Mouse (Mus musculus) olfactory bulb, adult 2 months (tissue): ENCODE results near the gene Sltm.

Experiments
- CTCF ChIP-seq: fragments of 200-500 bp; IDR thresholded peaks from 2 replicates; pipeline ENCODE4 v1.5.1; 2012; ENCODE audit warnings: low read depth, mild to moderate bottlenecking, low read length, moderate library complexity; ENCODE audit not compliant: insufficient read depth
- POLR2A ChIP-seq: fragments of 200-500 bp; IDR thresholded peaks from 2 replicates; pipeline ENCODE4 v1.6.1; 2012; ENCODE audit warnings: mild to moderate bottlenecking, low read depth, low read length, moderate library complexity; ENCODE audit not compliant: insufficient read depth

DNA sequence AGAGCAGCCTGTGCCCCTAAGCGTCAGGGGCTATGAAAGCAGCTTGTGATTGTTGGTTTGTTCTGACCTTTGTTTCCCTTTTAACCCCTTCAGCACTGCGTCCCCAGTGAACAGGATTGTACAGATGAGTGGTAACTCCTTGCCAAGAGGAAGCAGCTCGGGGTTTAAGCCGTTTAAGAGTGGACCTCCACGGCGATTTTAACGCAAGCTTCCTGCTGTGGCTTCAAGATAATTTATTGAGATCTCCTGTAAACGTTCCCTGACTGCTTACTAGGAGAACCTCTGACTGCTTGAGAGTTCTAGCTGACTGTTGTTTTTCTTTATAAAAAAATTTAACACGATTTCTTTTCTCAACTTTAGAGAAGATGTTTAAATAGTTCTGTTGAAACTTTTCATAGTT, 48.9 kb downstream of the Sltm start:
- TF ChIP-seq POLR2A = no peak
- no peak for TF ChIP-seq CTCF
